Mouse (Mus musculus): Measurements from ENCODE around the gene Gm20870. TPM values are rescaled to one million over a fixed set of nuclear protein-coding genes. Genes with fewer than 3 reads are reported as not detected.
"Not testable (repeated sequence)": the region's sequence is repeated elsewhere in the genome, so short reads cannot be mapped to it uniquely, and the experiment has no call there.

The Gm20870 gene
- polyA plus RNA-seq (2016; fragmentation: Nextera tagmentation; extraction: Ambion mirVana) = not detected in 2 replicates

DNA sequence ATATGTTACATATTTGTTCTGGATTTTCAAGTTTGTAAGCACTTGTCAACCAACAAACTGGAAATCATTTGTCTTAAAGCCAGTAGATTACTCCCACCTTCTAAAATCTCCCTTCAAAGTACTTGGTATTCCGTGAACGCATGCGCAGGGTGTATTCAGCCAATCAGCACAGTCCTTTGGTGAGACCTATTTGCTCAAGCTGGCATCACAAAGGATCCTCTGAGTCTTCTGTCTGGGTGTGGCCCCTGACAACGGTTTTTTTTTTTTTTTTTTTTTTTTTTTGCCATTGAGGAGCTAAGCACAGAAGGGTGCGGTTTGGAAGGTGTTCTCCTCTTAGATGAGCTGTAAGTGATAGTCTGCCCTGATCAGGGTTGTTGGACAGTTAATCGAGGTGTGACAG is at the start of gene Gm20870:
Gm20870 (plus strand) TSS at position 301 of the 400 bp plus-strand sequence.
- not testable (repeated sequence) for H3K27me3 ChIP-seq; ATAC-seq (ENCODE audit: insufficient number of reproducible peaks, insufficient read depth, low FRiP score, low TSS enrichment, low read depth); H3K9ac ChIP-seq (replicated peaks); H3K36me3 ChIP-seq; H3K27ac ChIP-seq; H3K4me2 ChIP-seq; H3K9me3 ChIP-seq; H3K4me3 ChIP-seq (replicated peaks); H3K4me1 ChIP-seq (replicated peaks)
- no CpG with 5 or more reads among the region's 6 CpGs for WGBS

Other genes starting within 250 kb of the Gm20870 start
- not detected in 2 replicates for gene Gm20869, start 222.6 kb upstream of the Gm20870 start, polyA plus RNA-seq (2016; fragmentation: Nextera tagmentation; extraction: Ambion mirVana)

Measured in limb, embryonic 12.5 days (tissue).